Mouse (Mus musculus): Measurements from ENCODE around the gene Sorl1. TPM values are rescaled to one million over a fixed set of nuclear protein-coding genes. Genes with fewer than 3 reads are reported as not detected.

The Sorl1 gene
- polyA plus RNA-seq, 1 experiment from 2014 or later, result 9.6 TPM

DNA sequence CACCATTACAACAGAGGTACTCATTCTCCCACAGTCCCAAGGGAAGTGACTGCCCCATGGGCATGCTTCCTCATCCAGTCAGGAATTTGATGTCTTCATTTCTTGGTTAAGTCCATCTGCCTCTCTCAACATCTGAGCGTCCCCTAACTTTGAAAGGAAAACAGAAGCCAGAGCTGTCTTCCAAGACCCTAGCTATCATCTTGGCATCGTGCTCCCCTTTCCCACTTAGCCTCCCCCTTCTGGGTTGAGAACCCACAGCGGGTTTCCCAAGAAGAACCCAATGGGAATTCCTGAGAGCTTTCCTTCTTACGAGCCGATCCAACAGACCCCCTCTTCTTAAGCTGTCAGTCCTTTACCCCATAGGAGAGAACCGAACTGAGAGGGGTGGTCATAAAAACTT lies 24.7 kb upstream of the Sorl1 start:
- Histone ChIP-seq H3K27ac (ENCODE audit: poor library complexity, severe bottlenecking) (no peak overlapping the region), H3K4me1 (replicated peaks) (no peaks in the 10 kb centered on the region), H3K4me2 (no peak overlapping the region), H3K9ac (no peak overlapping the region), H3K36me3 (no peaks in the 10 kb centered on the region), H3K4me3 (no peak overlapping the region), H3K27me3 (replicated peaks) (no peaks in the 10 kb centered on the region), H3K9me3 (replicated peaks) (peaks cover 6% of the 10 kb centered on the region)
- 73% methylated on average over 6 of the region's 6 CpGs for WGBS
- no peak for ATAC-seq (ENCODE audit: insufficient number of reproducible peaks, low FRiP score)

DNA sequence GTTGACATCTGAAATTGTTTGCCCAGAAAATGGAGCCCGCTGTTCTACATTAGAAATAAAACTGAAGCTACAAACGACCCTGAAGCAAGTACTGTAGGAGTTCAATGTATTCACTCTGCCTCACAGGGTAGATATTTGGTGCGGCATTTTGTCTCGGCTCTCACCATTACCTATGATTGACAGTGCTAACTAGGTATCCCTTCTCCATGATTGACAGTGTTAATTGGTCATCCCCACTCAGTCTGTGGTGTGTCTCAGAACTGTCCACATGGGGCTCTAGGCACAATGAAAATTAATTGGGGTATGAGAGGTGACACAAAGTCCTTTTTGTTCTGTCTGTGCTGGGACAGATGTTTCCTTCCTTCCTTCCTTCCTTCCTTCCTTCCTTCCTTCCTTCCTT lies 23.9 kb upstream of the Sorl1 start:
- 73% methylated on average over 4 of the region's 4 CpGs for WGBS
- H3K27me3 ChIP-seq (replicated peaks), result no peaks in the 10 kb centered on the region
- H3K27ac ChIP-seq (ENCODE audit: poor library complexity, severe bottlenecking), result no peak overlapping the region
- H3K4me3 ChIP-seq, result no peak overlapping the region
- no peak overlapping the region for H3K9ac ChIP-seq
- H3K4me1 ChIP-seq (replicated peaks), result no peaks in the 10 kb centered on the region
- no peak overlapping the region for H3K4me2 ChIP-seq
- H3K36me3 ChIP-seq, result no peaks in the 10 kb centered on the region
- H3K9me3 ChIP-seq (replicated peaks), result peaks cover 6% of the 10 kb centered on the region
- no peak for ATAC-seq (ENCODE audit: insufficient number of reproducible peaks, low FRiP score)

DNA sequence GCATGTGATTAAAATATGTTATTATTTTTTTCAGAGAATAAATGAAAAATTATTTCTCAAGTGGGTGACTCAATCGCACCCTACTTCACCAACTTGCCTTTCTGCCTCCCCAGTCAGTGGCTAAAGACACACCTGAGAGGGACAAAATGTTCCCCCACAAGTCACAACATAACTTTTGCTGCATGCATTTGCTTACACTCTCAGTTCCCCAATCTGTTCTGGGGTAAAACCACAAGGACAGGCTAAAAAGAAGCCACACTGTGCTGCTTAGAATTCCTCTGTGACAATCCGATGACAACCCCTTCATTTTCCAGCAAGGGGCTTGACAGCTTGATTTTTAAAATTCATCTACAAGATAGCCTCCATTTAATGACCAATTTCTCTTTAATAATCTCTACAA lies 22.4 kb upstream of the Sorl1 start:
- Histone ChIP-seq H3K36me3 (no peaks in the 10 kb centered on the region), H3K4me1 (replicated peaks) (no peaks in the 10 kb centered on the region), H3K4me2 (no peak overlapping the region), H3K9me3 (replicated peaks) (peaks cover 6% of the 10 kb centered on the region), H3K4me3 (no peak overlapping the region), H3K27ac (ENCODE audit: poor library complexity, severe bottlenecking) (no peak overlapping the region), H3K9ac (no peak overlapping the region), H3K27me3 (replicated peaks) (no peaks in the 10 kb centered on the region)
- 76% methylated on average over 2 of the region's 2 CpGs for WGBS
- ATAC-seq (ENCODE audit: insufficient number of reproducible peaks, low FRiP score), result no peak

- H3K9me3 ChIP-seq (replicated peaks), result peaks cover 6% of the 10 kb centered on the region
- H3K27me3 ChIP-seq (replicated peaks), result no peaks in the 10 kb centered on the region
- H3K9ac ChIP-seq, result no peak overlapping the region
- H3K27ac ChIP-seq (ENCODE audit: poor library complexity, severe bottlenecking), result no peak overlapping the region
- ATAC-seq (ENCODE audit: insufficient number of reproducible peaks, low FRiP score), result no peak
- H3K4me2 ChIP-seq, result no peak overlapping the region
- no peak overlapping the region for H3K4me3 ChIP-seq
- no peaks in the 10 kb centered on the region for H3K4me1 ChIP-seq (replicated peaks)
- WGBS, result 76% methylated on average over 6 of the region's 6 CpGs
- H3K36me3 ChIP-seq, result no peaks in the 10 kb centered on the region
Observed at GRCm38 (mm10) chr9:42141549-42142210, 17.6 kb upstream of the Sorl1 start.

- H3K27ac ChIP-seq (ENCODE audit: poor library complexity, severe bottlenecking), result no peak overlapping the region
- H3K27me3 ChIP-seq (replicated peaks), result no peaks in the 10 kb centered on the region
- 71% methylated on average over 4 of the region's 4 CpGs for WGBS
- no peaks in the 10 kb centered on the region for H3K4me1 ChIP-seq (replicated peaks)
- H3K4me2 ChIP-seq, result no peak overlapping the region
- no peak overlapping the region for H3K4me3 ChIP-seq
- H3K9ac ChIP-seq, result no peak overlapping the region
- H3K36me3 ChIP-seq, result no peaks in the 10 kb centered on the region
- H3K9me3 ChIP-seq (replicated peaks), result no peaks in the 10 kb centered on the region
- no peak for ATAC-seq (ENCODE audit: insufficient number of reproducible peaks, low FRiP score)
Observed at GRCm38 (mm10) chr9:42138248-42138858, 14.3 kb upstream of the Sorl1 start.

GRCm38 (mm10) chr9:42137578-42137977 lies 13.5 kb upstream of the Sorl1 start:
- H3K9me3 ChIP-seq (replicated peaks), result no peaks in the 10 kb centered on the region
- no peak overlapping the region for H3K9ac ChIP-seq
- H3K27ac ChIP-seq (ENCODE audit: poor library complexity, severe bottlenecking), result no peak overlapping the region
- H3K27me3 ChIP-seq (replicated peaks), result no peaks in the 10 kb centered on the region
- WGBS, result 72% methylated on average over 5 of the region's 5 CpGs
- H3K4me2 ChIP-seq, result no peak overlapping the region
- no peak for ATAC-seq (ENCODE audit: insufficient number of reproducible peaks, low FRiP score)
- no peak overlapping the region for H3K4me3 ChIP-seq
- H3K4me1 ChIP-seq (replicated peaks), result no peaks in the 10 kb centered on the region
- H3K36me3 ChIP-seq, result no peaks in the 10 kb centered on the region

DNA sequence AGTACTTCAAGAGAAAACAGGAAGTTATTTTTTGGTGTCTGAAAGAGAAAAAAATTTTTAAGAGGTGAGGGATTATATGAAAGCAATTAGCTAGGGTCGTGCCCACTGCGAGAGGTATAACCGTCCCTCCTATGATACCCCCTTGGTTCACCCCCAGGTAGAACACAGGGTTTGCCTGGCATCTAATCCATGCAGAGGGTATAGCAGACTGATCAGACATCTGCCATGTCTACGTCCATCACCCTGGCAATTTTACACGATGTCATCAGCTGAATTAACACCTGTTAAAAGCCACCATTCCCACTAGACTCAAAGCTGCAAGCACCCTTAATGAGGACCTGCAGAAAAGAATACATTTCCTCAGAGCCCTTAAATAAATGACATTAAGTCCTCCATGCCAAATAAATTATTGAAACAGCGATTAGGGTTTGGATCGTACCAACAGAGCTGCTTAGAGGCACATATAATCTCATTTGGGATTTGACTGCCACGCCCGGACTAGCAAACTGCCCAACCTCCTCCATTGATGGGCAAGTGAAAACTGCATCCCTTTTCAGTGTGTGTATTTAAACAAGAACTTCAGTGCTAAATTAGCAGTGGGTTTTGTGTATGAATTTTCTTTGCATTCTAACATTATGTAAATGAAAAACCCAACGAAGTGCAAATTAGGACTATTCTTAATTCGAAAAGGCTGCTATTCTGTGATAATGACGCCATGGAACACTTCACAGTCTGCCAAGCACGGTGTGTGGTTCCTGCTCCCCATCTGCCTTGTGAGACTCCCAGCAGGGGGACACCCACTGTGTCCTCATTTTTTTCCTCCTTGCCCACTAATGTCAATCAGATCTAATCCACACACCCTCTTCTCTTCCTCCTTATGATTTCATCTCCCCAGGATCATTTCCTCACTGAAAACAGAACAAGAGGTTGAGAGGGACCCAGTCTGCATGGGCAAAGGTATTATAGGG lies 7.0 kb upstream of the Sorl1 start:
- no peaks in the 10 kb centered on the region for H3K36me3 ChIP-seq
- no peak overlapping the region for H3K4me3 ChIP-seq
- ATAC-seq (ENCODE audit: insufficient number of reproducible peaks, low FRiP score), result no peak
- no peak overlapping the region for H3K27ac ChIP-seq (ENCODE audit: poor library complexity, severe bottlenecking)
- no peaks in the 10 kb centered on the region for H3K9me3 ChIP-seq (replicated peaks)
- no peak overlapping the region for H3K4me2 ChIP-seq
- no peaks in the 10 kb centered on the region for H3K4me1 ChIP-seq (replicated peaks)
- no peak overlapping the region for H3K9ac ChIP-seq
- H3K27me3 ChIP-seq (replicated peaks), result no peaks in the 10 kb centered on the region
- WGBS, result 72% methylated on average over 13 of the region's 13 CpGs

DNA sequence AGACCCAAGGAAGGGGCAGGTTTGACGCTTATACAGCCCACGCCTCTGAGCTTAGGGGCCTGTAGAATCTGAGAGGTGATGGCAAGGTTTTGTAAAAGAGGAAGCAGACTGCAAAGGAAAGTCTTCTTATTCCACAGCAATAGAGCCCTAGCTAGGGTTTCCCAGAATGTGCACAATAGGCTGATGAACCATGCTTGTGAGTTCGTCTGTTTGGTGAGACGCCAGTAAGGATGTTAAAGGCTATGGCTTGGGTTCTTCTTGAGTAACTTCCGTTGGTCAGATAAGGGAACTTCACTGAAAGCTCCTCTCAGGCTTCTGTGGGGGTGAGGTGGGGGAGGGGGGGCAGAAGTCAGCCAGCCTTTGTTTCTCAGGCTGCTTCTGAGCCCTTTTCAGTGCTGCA lies 3.9 kb upstream of the Sorl1 start:
- 66% methylated on average over 5 of the region's 5 CpGs for WGBS
- Histone ChIP-seq H3K9ac (no peak overlapping the region), H3K4me2 (no peak overlapping the region), H3K9me3 (replicated peaks) (no peaks in the 10 kb centered on the region), H3K4me1 (replicated peaks) (peaks cover 4% of the 10 kb centered on the region), H3K4me3 (no peak overlapping the region), H3K27me3 (replicated peaks) (peaks cover 4% of the 10 kb centered on the region; the same call in 1 of the 2 replicates), H3K27ac (ENCODE audit: poor library complexity, severe bottlenecking) (no peak overlapping the region), H3K36me3 (no peaks in the 10 kb centered on the region)
- ATAC-seq (ENCODE audit: insufficient number of reproducible peaks, low FRiP score), result no peak

- WGBS, result 68% methylated on average over 9 of the region's 9 CpGs
- no peak overlapping the region for H3K4me3 ChIP-seq
- H3K27me3 ChIP-seq (replicated peaks), result peaks cover 13% of the 10 kb centered on the region
- no peaks in the 10 kb centered on the region for H3K36me3 ChIP-seq
- H3K27ac ChIP-seq (ENCODE audit: poor library complexity, severe bottlenecking), result no peak overlapping the region
- no peak overlapping the region for H3K9ac ChIP-seq
- no peak for ATAC-seq (ENCODE audit: insufficient number of reproducible peaks, low FRiP score)
- H3K4me1 ChIP-seq (replicated peaks), result peaks cover 4% of the 10 kb centered on the region
- H3K4me2 ChIP-seq, result no peak overlapping the region
- H3K9me3 ChIP-seq (replicated peaks), result no peaks in the 10 kb centered on the region
Observed at GRCm38 (mm10) chr9:42125262-42125982, 1.3 kb upstream of the Sorl1 start.

- WGBS, result 33% methylated on average over 11 of the region's 11 CpGs
- no peak overlapping the region for H3K27ac ChIP-seq (ENCODE audit: poor library complexity, severe bottlenecking)
- ATAC-seq (ENCODE audit: insufficient number of reproducible peaks, low FRiP score), result no peak
Observed at GRCm38 (mm10) chr9:42123204-42123603, 893 bp downstream of the Sorl1 start.

DNA sequence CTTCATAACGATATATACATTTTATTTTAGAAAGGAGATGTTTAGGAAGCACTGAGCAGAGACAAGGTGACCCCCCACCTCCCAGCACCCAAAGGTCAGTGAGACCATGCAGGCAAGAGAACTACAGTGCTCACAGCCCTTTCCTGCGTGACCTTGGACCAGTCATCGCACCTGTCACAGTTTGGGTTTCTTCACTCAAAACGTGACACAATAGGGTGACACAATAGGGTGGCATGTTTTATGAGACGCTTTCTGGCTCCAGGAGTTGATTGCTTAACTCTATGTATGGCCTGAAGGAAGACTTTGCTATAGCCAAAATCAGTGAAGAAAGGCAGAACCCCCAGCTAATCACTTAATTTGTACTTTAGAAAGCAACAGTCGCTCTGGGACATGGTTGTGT lies 1.7 kb downstream of the Sorl1 start:
- H3K4me2 ChIP-seq, result no peak overlapping the region
- no peak for ATAC-seq (ENCODE audit: insufficient number of reproducible peaks, low FRiP score)
- no peaks in the 10 kb centered on the region for H3K9me3 ChIP-seq (replicated peaks)
- no peak overlapping the region for H3K27ac ChIP-seq (ENCODE audit: poor library complexity, severe bottlenecking)
- no peak overlapping the region for H3K4me3 ChIP-seq
- whole genome bisulfite sequencing, result 83% methylated on average over 6 of the region's 6 CpGs
- H3K4me1 ChIP-seq (replicated peaks), result peaks cover 4% of the 10 kb centered on the region
- no peaks in the 10 kb centered on the region for H3K36me3 ChIP-seq
- H3K27me3 ChIP-seq (replicated peaks), result peaks cover 13% of the 10 kb centered on the region
- H3K9ac ChIP-seq, result no peak overlapping the region

More at GRCm38 (mm10) chr9:42123204-42123603, 893 bp downstream of the Sorl1 start:
- peaks cover 4% of the 10 kb centered on the region for H3K4me1 ChIP-seq (replicated peaks)
- peak overlapping the region; percentile 90 for H3K4me2 ChIP-seq
- H3K9me3 ChIP-seq (replicated peaks), result no peaks in the 10 kb centered on the region
- H3K4me3 ChIP-seq, result peak overlapping the region; percentile 78
- peaks cover 13% of the 10 kb centered on the region for H3K27me3 ChIP-seq (replicated peaks)
- H3K36me3 ChIP-seq, result no peaks in the 10 kb centered on the region
- peak overlapping the region; percentile 87 for H3K9ac ChIP-seq

All from heart, embryonic 12.5 days (tissue).